Mouse (Mus musculus) embryonic facial prominence, embryonic 11.5 days (tissue): ENCODE data around the gene Nckap1. TPM values are rescaled to one million over a fixed set of nuclear protein-coding genes. Genes with fewer than 3 reads are reported as not detected.

Source experiments
- ATAC-seq: fragments of 200-750 bp; cut with Nextera tagmentation; replicated peaks from 2 replicates; pipeline ENCODE4 v1.8.0; 2017; ENCODE audit warnings: low read depth; ENCODE audit not compliant: insufficient number of reproducible peaks, low FRiP score, low TSS enrichment
- DNase-seq: peaks from one replicate; pipeline ENCODE4 v3.0.0-alpha.2; 2015; ENCODE audit warnings: low spot score
- H3K27ac ChIP-seq: fragments of 300-500 bp; sonication (generic); replicated peaks from 2 replicates; pipeline ENCODE4 v1.5.1; 2014; ENCODE audit warnings: mild to moderate bottlenecking, low read depth, low read length, control low read depth
- H3K27me3 ChIP-seq: fragments of 300-500 bp; sonication (generic); 2 replicates; pipeline ENCODE4 v1.6.1; 2014; ENCODE audit warnings: mild to moderate bottlenecking, low read length, moderate library complexity, mixed read lengths; ENCODE audit not compliant: control insufficient read depth, insufficient read depth
- H3K36me3 ChIP-seq: fragments of 300-500 bp; sonication (generic); replicated peaks from 2 replicates; pipeline ENCODE4 v1.6.1; 2014; ENCODE audit warnings: low read depth, mild to moderate bottlenecking, low read length, moderate library complexity, mixed read lengths; ENCODE audit not compliant: control insufficient read depth, insufficient read depth
- H3K4me1 ChIP-seq: fragments of 300-500 bp; sonication (generic); 2 replicates; pipeline ENCODE4 v1.6.1; 2014; ENCODE audit warnings: low read length, mixed read lengths; ENCODE audit not compliant: control insufficient read depth, insufficient read depth
- H3K4me2 ChIP-seq: fragments of 300-500 bp; sonication (generic); 2 replicates; pipeline ENCODE4 v1.6.1; 2014; ENCODE audit warnings: low read depth, mild to moderate bottlenecking, control low read depth, low read length, moderate library complexity
- H3K4me3 ChIP-seq: fragments of 300-500 bp; sonication (generic); 2 replicates; pipeline ENCODE4 v1.5.1; 2014; ENCODE audit warnings: low read depth, low read length, control low read depth
- H3K9ac ChIP-seq: fragments of 300-500 bp; sonication (generic); replicated peaks from 2 replicates; pipeline ENCODE4 v1.6.1; 2014; ENCODE audit warnings: mild to moderate bottlenecking, control low read depth, low read length
- H3K9me3 ChIP-seq: fragments of 300-500 bp; sonication (generic); replicated peaks from 2 replicates; pipeline ENCODE4 v1.6.1; 2016; ENCODE audit warnings: mild to moderate bottlenecking, low read length, inconsistent platforms, mixed read lengths; ENCODE audit not compliant: control insufficient read depth
- WGBS: fragments of 180-500 bp; shearing (Covaris S2); extraction: QIAGEN DNeasy Blood & Tissue Kit; methylation state at CpG from one replicate; pipeline ENCODE4 v1.1.7; 2014; 5-methylcytosine and 5-hydroxymethylcytosine counted together
- polyA plus RNA-seq: library from polyadenylated mRNA; unstranded; fragments of >200 nt; fragmentation: Nextera tagmentation; extraction: Ambion mirVana; gene quantifications from 2 replicates; pipeline ENCODE4 v1.2.1, GENCODE M21; 2014

The Nckap1 gene
- polyA plus RNA-seq, 1 experiment from 2014 or later: 68.2 TPM

DNA sequence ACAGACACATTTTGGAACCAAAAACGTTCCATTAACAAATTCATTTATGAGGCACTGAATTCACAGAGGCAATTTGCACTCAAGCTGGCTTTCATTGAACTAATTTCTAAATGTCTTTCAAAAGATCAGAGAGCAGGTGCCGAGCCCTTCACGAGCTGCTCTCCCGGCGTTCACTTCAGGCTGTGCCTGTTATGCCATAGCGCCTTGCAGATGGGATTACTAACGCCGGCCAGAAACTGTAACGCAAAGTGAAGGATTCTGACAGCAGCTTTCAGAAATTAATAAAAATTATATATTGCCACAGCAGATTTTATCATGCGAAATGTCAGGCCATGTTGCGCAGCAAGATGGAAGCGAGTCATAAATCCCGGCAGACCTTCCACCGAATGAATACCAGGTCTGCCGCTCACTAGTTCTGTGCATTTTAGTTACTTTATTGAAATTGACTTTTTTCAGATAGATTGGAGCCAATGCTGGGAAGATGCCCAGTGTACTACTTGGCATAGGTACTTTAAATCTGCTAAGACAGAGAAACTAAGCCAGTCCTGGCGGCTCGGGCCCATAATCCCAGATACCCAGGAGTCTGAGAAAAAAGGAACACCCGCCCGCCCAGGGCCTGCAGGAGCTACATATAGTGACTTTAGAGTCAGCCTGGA, 22.7 kb upstream of the Nckap1 start:
- H3K4me1 ChIP-seq: no peaks in the 10 kb centered on the region
- no peak for DNase-seq
- H3K4me3 ChIP-seq: no peak overlapping the region
- no peaks in the 10 kb centered on the region for H3K36me3 ChIP-seq
- H3K4me2 ChIP-seq: no peak overlapping the region
- no peaks in the 10 kb centered on the region for H3K9me3 ChIP-seq
- no peaks in the 10 kb centered on the region for H3K27me3 ChIP-seq
- 89% methylated on average over 19 of the region's 19 CpGs for WGBS
- no peak for ATAC-seq
- H3K9ac ChIP-seq: no peak overlapping the region
- H3K27ac ChIP-seq: no peak overlapping the region

DNA sequence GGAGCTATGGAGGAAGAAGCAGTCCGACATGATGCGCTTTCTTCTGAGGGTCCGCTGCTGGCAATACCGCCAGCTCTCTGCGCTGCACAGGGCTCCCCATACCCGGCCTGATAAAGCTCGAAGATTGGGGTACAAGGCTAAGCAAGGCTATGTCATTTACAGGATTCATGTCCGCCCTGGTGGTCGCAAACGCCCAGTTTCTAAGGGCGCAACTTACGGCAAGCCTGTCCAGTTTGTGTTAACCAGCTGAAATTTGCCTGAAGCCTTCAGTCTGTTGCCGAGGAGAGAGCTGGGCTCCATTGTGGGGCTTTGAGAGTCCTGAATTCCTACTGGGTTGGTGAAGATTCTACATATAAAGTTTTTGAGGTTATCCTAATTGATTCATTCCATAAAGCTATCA, 21.6 kb upstream of the Nckap1 start:
- Histone ChIP-seq H3K9me3 (no peaks in the 10 kb centered on the region), H3K4me2 (no peak overlapping the region), H3K36me3 (no peaks in the 10 kb centered on the region), H3K9ac (no peak overlapping the region), H3K4me3 (no peak overlapping the region), H3K27me3 (no peaks in the 10 kb centered on the region), H3K4me1 (no peaks in the 10 kb centered on the region), H3K27ac (no peak overlapping the region)
- DNase-seq: no peak
- ATAC-seq: no peak
- 89% methylated on average over 13 of the region's 13 CpGs for WGBS

DNA sequence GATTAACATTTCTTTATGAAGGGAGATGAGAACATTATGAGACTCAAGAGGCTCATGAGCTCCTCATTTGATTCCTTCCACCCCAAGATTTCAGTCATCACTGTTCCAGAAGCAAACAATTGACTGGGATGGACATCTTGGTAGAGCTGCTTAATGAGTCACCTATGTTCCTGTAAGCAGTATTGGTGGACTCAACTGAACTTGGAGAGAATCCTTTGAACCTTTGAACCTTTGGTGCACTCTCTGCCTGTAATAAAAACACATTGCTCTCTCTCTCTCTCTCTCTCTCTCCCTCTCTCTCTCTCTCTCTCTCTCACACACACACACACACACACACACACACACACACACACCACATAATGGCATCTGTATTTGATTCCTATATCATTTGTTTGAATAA, 19.4 kb upstream of the Nckap1 start:
- no peak overlapping the region for H3K27ac ChIP-seq
- no peak overlapping the region for H3K4me3 ChIP-seq

DNA sequence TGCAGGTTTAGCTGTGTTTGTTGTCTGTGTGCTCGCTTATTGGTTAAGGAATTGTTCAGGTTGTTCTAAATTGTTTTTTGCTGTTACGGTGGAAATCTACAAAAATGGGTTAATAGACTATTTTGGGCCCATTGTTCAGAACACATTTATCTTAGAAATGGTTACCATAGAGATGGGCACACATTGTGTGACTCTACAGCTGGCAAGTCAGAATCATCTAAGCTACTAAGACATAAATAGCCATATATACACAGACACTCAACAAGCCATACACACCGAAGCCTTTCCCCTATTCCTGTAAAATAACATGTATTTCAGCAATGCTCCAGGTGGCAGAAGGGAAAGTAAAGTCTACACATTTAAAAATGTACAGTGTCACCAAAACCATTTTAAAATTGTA, 18.7 kb upstream of the Nckap1 start:
- no peak overlapping the region for H3K4me3 ChIP-seq
- no peak overlapping the region for H3K9ac ChIP-seq
- no peaks in the 10 kb centered on the region for H3K9me3 ChIP-seq
- H3K4me1 ChIP-seq: no peaks in the 10 kb centered on the region
- no peaks in the 10 kb centered on the region for H3K36me3 ChIP-seq
- no peak overlapping the region for H3K27ac ChIP-seq
- 94% methylated on average over 3 of the region's 3 CpGs for WGBS
- no peak overlapping the region for H3K4me2 ChIP-seq
- no peak for ATAC-seq
- no peaks in the 10 kb centered on the region for H3K27me3 ChIP-seq
- DNase-seq: no peak

More for the DNA sequence above, 19.4 kb upstream of the Nckap1 start:
- DNase-seq (no peak), ATAC-seq (no peak)
- Histone ChIP-seq H3K4me2 (no peak overlapping the region), H3K9me3 (no peaks in the 10 kb centered on the region), H3K9ac (no peak overlapping the region), H3K4me1 (no peaks in the 10 kb centered on the region), H3K27me3 (no peaks in the 10 kb centered on the region), H3K36me3 (no peaks in the 10 kb centered on the region)

DNA sequence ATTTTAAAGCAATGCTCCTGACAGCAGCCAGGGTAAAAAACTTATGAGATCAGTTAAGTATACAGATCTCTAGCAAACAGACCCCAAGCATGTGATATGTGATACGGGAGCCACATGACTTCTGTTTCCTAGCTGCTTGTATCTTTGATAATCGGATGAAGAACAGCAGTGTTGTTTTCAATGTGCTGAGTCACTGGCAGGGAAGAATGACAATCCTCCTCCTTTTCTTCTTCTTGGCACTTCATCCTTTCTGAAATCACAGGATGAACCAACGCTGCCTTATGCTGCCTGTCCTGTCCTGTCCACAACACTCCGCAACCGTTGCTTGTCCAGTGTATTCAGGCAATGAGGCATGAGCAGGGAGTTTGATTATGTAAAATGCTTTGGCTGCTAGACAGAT, 15.8 kb upstream of the Nckap1 start:
- Histone ChIP-seq H3K9ac (no peak overlapping the region), H3K36me3 (no peaks in the 10 kb centered on the region), H3K9me3 (no peaks in the 10 kb centered on the region), H3K27me3 (no peaks in the 10 kb centered on the region), H3K4me3 (no peak overlapping the region), H3K27ac (no peak overlapping the region), H3K4me1 (no peaks in the 10 kb centered on the region), H3K4me2 (no peak overlapping the region)
- DNase-seq (no peak), ATAC-seq (no peak)
- 76% methylated on average over 5 of the region's 5 CpGs for WGBS

DNA sequence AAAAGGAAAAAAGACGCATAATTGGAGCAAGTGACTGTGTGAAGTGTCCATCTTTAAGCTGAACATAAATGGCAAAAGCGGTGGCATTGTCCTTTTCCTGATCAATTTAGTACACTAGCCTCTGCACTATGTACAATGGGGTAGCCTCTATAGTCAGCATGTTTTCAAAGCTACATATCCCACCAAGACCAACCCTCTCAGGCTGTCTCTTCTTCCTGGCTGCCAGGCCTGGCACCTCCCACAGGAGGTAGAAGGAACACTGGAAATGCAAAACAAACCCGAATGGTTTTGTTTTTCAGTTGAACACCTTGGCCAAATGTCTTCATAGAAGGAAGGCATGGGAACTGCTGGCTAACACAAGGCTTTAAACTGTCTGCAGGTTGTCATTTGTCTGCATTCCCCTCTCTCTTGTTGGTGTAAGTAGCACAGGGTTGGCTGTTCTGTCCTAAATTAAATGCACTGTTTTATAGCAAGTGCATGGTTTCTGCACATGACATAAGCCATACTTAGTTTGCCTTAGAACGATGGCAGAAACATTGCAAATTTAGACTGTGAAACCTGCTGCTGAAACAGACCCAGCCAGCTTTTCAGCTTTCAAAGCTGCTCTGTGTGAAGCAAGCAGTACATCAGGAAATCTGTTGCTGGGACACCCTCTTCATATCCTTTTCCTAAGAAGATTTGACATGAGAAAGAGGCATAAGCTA, 13.2 kb upstream of the Nckap1 start:
- Histone ChIP-seq H3K4me2 (no peak overlapping the region), H3K27me3 (no peaks in the 10 kb centered on the region), H3K9ac (no peak overlapping the region), H3K27ac (no peak overlapping the region), H3K4me3 (no peak overlapping the region), H3K4me1 (no peaks in the 10 kb centered on the region), H3K9me3 (no peaks in the 10 kb centered on the region), H3K36me3 (no peaks in the 10 kb centered on the region)
- ATAC-seq (no peak), DNase-seq (no peak)
- 73% methylated on average over 4 of the region's 4 CpGs for WGBS

DNA sequence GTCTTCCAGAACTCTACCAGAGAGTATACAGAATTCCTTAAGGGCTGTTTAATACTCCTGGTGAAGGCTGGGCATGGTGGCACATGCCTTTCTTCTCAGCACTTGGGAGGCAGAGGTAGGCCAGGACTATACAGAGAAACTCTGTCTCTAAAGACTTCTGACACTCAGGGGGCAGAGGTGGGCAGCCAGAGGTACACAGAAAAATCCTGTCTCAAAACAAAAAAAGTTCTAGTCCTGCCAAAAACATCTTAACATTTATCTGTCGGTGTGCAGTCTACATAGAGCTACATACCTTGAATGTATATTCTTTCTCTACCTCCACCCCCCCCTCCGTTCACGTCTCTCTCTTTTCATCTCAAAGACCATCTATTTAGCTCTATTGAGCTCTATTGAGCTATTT, 1.2 kb upstream of the Nckap1 start:
- H3K4me1 ChIP-seq: no peaks in the 10 kb centered on the region
- no peak overlapping the region for H3K4me3 ChIP-seq
- H3K27ac ChIP-seq: no peak overlapping the region
- no peaks in the 10 kb centered on the region for H3K9me3 ChIP-seq
- WGBS: 81% methylated on average over 3 of the region's 3 CpGs
- DNase-seq (no peak), ATAC-seq (no peak)
- H3K36me3 ChIP-seq: no peaks in the 10 kb centered on the region
- no peak overlapping the region for H3K9ac ChIP-seq
- H3K27me3 ChIP-seq: no peaks in the 10 kb centered on the region
- H3K4me2 ChIP-seq: no peak overlapping the region

DNA sequence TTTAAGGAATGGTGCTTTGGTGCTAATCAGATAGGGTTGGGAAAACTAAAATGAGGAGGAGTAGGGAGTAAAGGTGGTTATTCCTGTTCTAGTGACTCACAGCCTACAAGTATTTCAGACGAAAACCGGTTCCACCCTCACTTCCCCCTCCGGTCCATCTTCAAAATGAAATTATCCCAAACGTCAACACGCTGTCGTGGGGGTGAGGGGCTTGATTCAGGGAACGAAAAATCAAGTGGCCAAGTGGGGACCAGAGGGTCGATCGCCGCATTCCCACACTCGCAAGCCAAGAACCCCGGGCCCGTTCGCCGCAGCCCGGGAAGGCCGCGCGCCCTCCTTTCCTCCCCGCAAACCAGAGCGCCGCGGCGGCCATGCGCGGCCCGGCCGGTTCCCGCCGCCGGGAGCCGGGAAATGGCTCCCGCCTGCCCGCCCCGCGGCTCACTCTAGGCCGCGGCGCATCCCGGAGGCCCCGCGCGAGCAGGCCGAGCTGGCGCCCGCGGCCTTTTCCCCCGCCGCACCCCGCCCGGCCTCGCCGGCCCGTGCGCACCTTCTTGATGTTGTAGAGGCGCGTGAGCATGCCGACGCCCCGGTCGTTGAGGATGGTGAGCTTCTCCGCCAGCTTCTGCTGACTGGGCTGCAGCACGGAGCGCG, 744 bp downstream of the Nckap1 start:
- under 1% methylated on average over 50 of the region's 65 CpGs for WGBS
- Histone ChIP-seq H3K4me3 (peak overlapping the region; percentile 93), H3K9ac (peak overlapping the region; percentile 98), H3K27me3 (no peaks in the 10 kb centered on the region), H3K36me3 (no peaks in the 10 kb centered on the region), H3K4me2 (peak overlapping the region; percentile 52), H3K4me1 (no peaks in the 10 kb centered on the region), H3K9me3 (no peaks in the 10 kb centered on the region), H3K27ac (peak overlapping the region; percentile 95)
- DNase-seq (peak; percentile 49), ATAC-seq (peak; percentile 60)
